17 mouse cellular contexts compared by ENCODE assay signal in genomic region chr6:38109871-38110270, GRCm38 (mm10). TPM values are rescaled to one million over a fixed set of nuclear protein-coding genes. Genes with fewer than 3 reads are reported as not detected.
DNase-seq lines count a peak whose midpoint lies in the region; ATAC-seq and TF ChIP-seq lines count a peak whose summit lies in the region.
"Had no signal": no experiment of that assay in that cellular context is flagged by ENCODE, and none has a peak within 500 bp of the region (broad histone marks: within the 10 kb centered on the region; RNA-seq: fewer than 3 reads in every experiment).

No protein-coding gene starts in this region.

- H3K9me3 ChIP-seq in heart, embryonic 11.5 days (replicated peaks; ENCODE audit: control insufficient read depth, low read length) = no peaks in the 10 kb centered on the region
- H3K9me3 ChIP-seq in kidney, embryonic 15.5 days (replicated peaks) = no peaks in the 10 kb centered on the region
- no peaks in the 10 kb centered on the region for H3K9me3 ChIP-seq in limb, embryonic 14.5 days (ENCODE audit: control insufficient read depth, low read length)
- H3K9me3 ChIP-seq in neural tube, embryonic 15.5 days (replicated peaks) = no peaks in the 10 kb centered on the region

- no peaks in the 10 kb centered on the region for H3K36me3 ChIP-seq in heart, embryonic 11.5 days (ENCODE audit: control insufficient read depth, insufficient read depth, low read length)
- H3K36me3 ChIP-seq in kidney, embryonic 15.5 days = no peaks in the 10 kb centered on the region
- H3K36me3 ChIP-seq in limb, embryonic 14.5 days (ENCODE audit: control insufficient read depth, insufficient read depth, low read length) = no peaks in the 10 kb centered on the region
- H3K36me3 ChIP-seq in neural tube, embryonic 15.5 days = no peaks in the 10 kb centered on the region

- no peak overlapping the region for H3K27ac ChIP-seq in heart, embryonic 11.5 days (ENCODE audit: low read depth, low read length)
- peak overlapping the region; percentile 76 for H3K27ac ChIP-seq in kidney, embryonic 15.5 days
- H3K27ac ChIP-seq in limb, embryonic 14.5 days (replicated peaks; ENCODE audit: low read depth, low read length) = no peak overlapping the region
- H3K27ac ChIP-seq in neural tube, embryonic 15.5 days (replicated peaks) = no peak overlapping the region

- 0 out of 2 replicates have a peak overlapping the region, but pooled peaks have one; percentile 4 for H3K9ac ChIP-seq in heart, embryonic 11.5 days (ENCODE audit: low read depth, low read length)
- peak overlapping the region; percentile 0; the same call in 1 of the 2 replicates for H3K9ac ChIP-seq in kidney, embryonic 15.5 days
- peak overlapping the region; percentile 34; the same call in 1 of the 2 replicates for H3K9ac ChIP-seq in limb, embryonic 14.5 days (ENCODE audit: low read depth, low read length, severe bottlenecking)
- H3K9ac ChIP-seq in neural tube, embryonic 15.5 days (replicated peaks) = no peak overlapping the region

- peak overlapping the region; percentile 43; the same call in 1 of the 2 replicates for H3K4me2 ChIP-seq in heart, embryonic 11.5 days
- H3K4me2 ChIP-seq in kidney, embryonic 15.5 days = peak overlapping the region; percentile 44
- H3K4me2 ChIP-seq in limb, embryonic 14.5 days (replicated peaks; ENCODE audit: low read depth, low read length, severe bottlenecking) = no peak overlapping the region
- no peak overlapping the region for H3K4me2 ChIP-seq in neural tube, embryonic 15.5 days
- H3K4me2 ChIP-seq: liver, embryonic 11.5 days had no signal

- ATAC-seq in heart, embryonic 11.5 days (replicated peaks; ENCODE audit: insufficient number of reproducible peaks, low FRiP score, low TSS enrichment) = no peak
- 0 out of 2 replicates have a peak, but pooled peaks have one; percentile 43 for ATAC-seq in kidney, embryonic 15.5 days (replicated peaks; ENCODE audit: low FRiP score)
- ATAC-seq in limb, embryonic 14.5 days (ENCODE audit: low FRiP score, low read depth) = no peak
- no peak for ATAC-seq in neural tube, embryonic 15.5 days (ENCODE audit: low FRiP score)
- ATAC-seq: inflammation-experienced regulatory T-cells, adult 6 months had no signal

- H3K27me3 ChIP-seq in heart, embryonic 11.5 days (ENCODE audit: control insufficient read depth, insufficient read depth, low read length) = no peaks in the 10 kb centered on the region
- H3K27me3 ChIP-seq in kidney, embryonic 15.5 days = no peaks in the 10 kb centered on the region
- no peaks in the 10 kb centered on the region for H3K27me3 ChIP-seq in limb, embryonic 14.5 days (ENCODE audit: control insufficient read depth, insufficient read depth, low read length)
- H3K27me3 ChIP-seq in neural tube, embryonic 15.5 days (replicated peaks) = no peaks in the 10 kb centered on the region

- H3K4me1 ChIP-seq in heart, embryonic 11.5 days (ENCODE audit: control insufficient read depth, insufficient read depth, low read length) = no peaks in the 10 kb centered on the region; the same call in 1 of the 2 replicates
- peaks cover 23% of the 10 kb centered on the region for H3K4me1 ChIP-seq in kidney, embryonic 15.5 days
- H3K4me1 ChIP-seq in limb, embryonic 14.5 days (ENCODE audit: control insufficient read depth, insufficient read depth, low read length) = peaks cover 5% of the 10 kb centered on the region; the same call in 1 of the 2 replicates
- H3K4me1 ChIP-seq in neural tube, embryonic 15.5 days = 0 out of 2 replicates have a peak, but pooled peaks cover 3% of the 10 kb centered on the region

- H3K4me3 ChIP-seq in heart, embryonic 11.5 days (ENCODE audit: low read depth, low read length) = no peak overlapping the region
- H3K4me3 ChIP-seq in kidney, embryonic 15.5 days (replicated peaks) = peak overlapping the region; percentile 14
- H3K4me3 ChIP-seq in limb, embryonic 14.5 days (replicated peaks; ENCODE audit: low read length) = no peak overlapping the region
- H3K4me3 ChIP-seq in neural tube, embryonic 15.5 days (replicated peaks) = no peak overlapping the region

- 14% methylated on average over 9 of the region's 9 CpGs for WGBS in heart, embryonic 11.5 days (ENCODE audit: insufficient replicate concordance)
- 9% methylated on average over 9 of the region's 9 CpGs for WGBS in kidney, embryonic 15.5 days
- WGBS in limb, embryonic 14.5 days = 10% methylated on average over 9 of the region's 9 CpGs
- WGBS in neural tube, embryonic 15.5 days = 23% methylated on average over 9 of the region's 9 CpGs

- no peak for TF ChIP-seq POLR2A in limb, embryonic 14.5 days (IDR thresholded peaks at IDR 0.05; ENCODE audit: borderline replicate concordance, extremely low read depth, insufficient read depth, insufficient read length)

- no peak for DNase-seq in heart, adult 8-10 months (ENCODE audit: low spot score)
- DNase-seq in lung, postnatal 14 days = peak; percentile 26
- DNase-seq in lung, postnatal 36 days = no peak
- no peak for DNase-seq in limb, embryonic 14.5 days (ENCODE audit: low spot score)
- DNase-seq in adrenal gland, postnatal 10 days = no peak
- DNase-seq: B cell, adult 2 months; cerebellum, adult 9-11 months; heart, adult 18-20 months; right cerebral cortex, adult 18-20 months; thymus, postnatal 36 days had no signal

RNA-seq across cellular contexts. Expression of gene Tmem213, which starts 0.8 kb away (rescaled TPM):
- not detected in 2 replicates for polyA plus RNA-seq in heart, embryonic 11.5 days (2014; fragmentation: Nextera tagmentation; extraction: Ambion mirVana)
- not detected for total RNA-seq in heart, adult 8-10 months (2022)
- 37.4 and 43.5 TPM in 2 replicates for polyA plus RNA-seq in kidney, embryonic 15.5 days (2015; fragmentation: Nextera tagmentation; extraction: Ambion mirVana)
- polyA plus RNA-seq in limb, embryonic 14.5 days (2012; rRNA removed) = 0.70 and 0.73 TPM in 2 replicates
- 0.80 and 1.1 TPM in 2 replicates for polyA plus RNA-seq in limb, embryonic 14.5 days (2014; fragmentation: Nextera tagmentation; extraction: Ambion mirVana)
- polyA plus RNA-seq in neural tube, embryonic 15.5 days (2015; fragmentation: Nextera tagmentation; extraction: Ambion mirVana) = not detected in 2 replicates
- total RNA-seq in adrenal gland, postnatal 10 days (2021) = not detected
- total RNA-seq: heart, adult 18-20 months; layer of hippocampus, postnatal 10 days; megakaryocyte-erythroid progenitor cell, adult 5-6 weeks had no signal
- polyA plus RNA-seq: inflammation-experienced regulatory T-cells, adult 6 months; liver, embryonic 11.5 days had no signal

RNA-seq across cellular contexts. Expression of gene Atp6v0a4, which starts 14.5 kb away (rescaled TPM):
- polyA plus RNA-seq in heart, embryonic 11.5 days (2014; fragmentation: Nextera tagmentation; extraction: Ambion mirVana) = 0.34 TPM in 1 of 2 replicates, not detected in the other
- 1 to 10 TPM; 2.0 to 3.9 (median 2.2) TPM for total RNA-seq in heart, adult 8-10 months (2022)
- 12.0 and 12.6 TPM in 2 replicates for polyA plus RNA-seq in kidney, embryonic 15.5 days (2015; fragmentation: Nextera tagmentation; extraction: Ambion mirVana)
- 1.9 and 2.2 TPM in 2 replicates for polyA plus RNA-seq in limb, embryonic 14.5 days (2012; rRNA removed)
- 1.4 and 1.8 TPM in 2 replicates for polyA plus RNA-seq in limb, embryonic 14.5 days (2014; fragmentation: Nextera tagmentation; extraction: Ambion mirVana)
- 0.49 and 0.79 TPM in 2 replicates for polyA plus RNA-seq in neural tube, embryonic 15.5 days (2015; fragmentation: Nextera tagmentation; extraction: Ambion mirVana)
- 1 to 10 TPM; 4.0 to 5.4 TPM for total RNA-seq in adrenal gland, postnatal 10 days (2021)
- polyA plus RNA-seq: inflammation-experienced regulatory T-cells, adult 6 months had no signal

Comparison
In these comparisons a context has a peak if more than half of its experiments do, and no peak if none do; other contexts are left out.
1. H3K4me2 ChIP-seq: peak in heart, embryonic 11.5 days (single experiment) and kidney, embryonic 15.5 days (single experiment); none in limb, embryonic 14.5 days (single experiment) and neural tube, embryonic 15.5 days (single experiment).
2. RNA of gene Tmem213, which starts 0.8 kb away (polyA plus RNA-seq): 37.4 to 43.5 TPM in kidney, embryonic 15.5 days; 0.70 to 1.1 TPM in limb, embryonic 14.5 days, not detected in neural tube, embryonic 15.5 days and not detected in heart, embryonic 11.5 days; every median in the first group is over 10 times any median in the second.